Comparison of ENCODE assay signal across 20 mouse cellular contexts in genomic region chr10:124091364-124091763, GRCm38 (mm10).
"Had no signal": no experiment of that assay in that cellular context is flagged by ENCODE, and none has a peak within 500 bp of the region (broad histone marks: within the 10 kb centered on the region; RNA-seq: fewer than 3 reads in every experiment).

No protein-coding gene starts in this region.

- H3K9me3 ChIP-seq: kidney, embryonic 15.5 days; neural tube, embryonic 13.5 days had no signal

- H3K4me3 ChIP-seq: kidney, embryonic 15.5 days; left cerebral cortex, adult 2 months; liver, embryonic 13.5 days; myocyte; neural tube, embryonic 13.5 days had no signal

- H3K9ac ChIP-seq: kidney, embryonic 15.5 days; liver, embryonic 13.5 days; neural tube, embryonic 13.5 days had no signal

- H3K36me3 ChIP-seq: kidney, embryonic 15.5 days; liver, embryonic 13.5 days; neural tube, embryonic 13.5 days had no signal

- H3K27me3 ChIP-seq: kidney, embryonic 15.5 days; liver, embryonic 13.5 days; neural tube, embryonic 13.5 days had no signal

- H3K4me1 ChIP-seq: kidney, embryonic 15.5 days; liver, embryonic 13.5 days; neural tube, embryonic 13.5 days had no signal

- H3K4me2 ChIP-seq: kidney, embryonic 15.5 days; liver, embryonic 13.5 days; neural tube, embryonic 13.5 days had no signal

- DNase-seq: kidney, adult 11 months; kidney, adult 8-10 months; kidney, postnatal 10 days; kidney, postnatal 36 days; layer of hippocampus, postnatal 36 days; liver, embryonic 13.5 days; lung, adult 2 months; lung, postnatal 14 days; lung, postnatal 4 days; right cerebral cortex, adult 18-20 months; right cerebral cortex, postnatal 14 days; right cerebral cortex, postnatal 4 days; thymus, adult 2 months; thymus, postnatal 14 days; thymus, postnatal 4 days had no signal

- H3K27ac ChIP-seq: kidney, embryonic 15.5 days; left cerebral cortex, adult 2 months; liver, embryonic 13.5 days; neural tube, embryonic 13.5 days; stomach, postnatal 0 days had no signal
